Mouse (Mus musculus): ENCODE results near the gene Atp6v1a. TPM values are rescaled to one million over a fixed set of nuclear protein-coding genes. Genes with fewer than 3 reads are reported as not detected.

Atp6v1a gene
- polyA plus RNA-seq, 1 experiment from 2014 or later = 46.2 TPM

DNA sequence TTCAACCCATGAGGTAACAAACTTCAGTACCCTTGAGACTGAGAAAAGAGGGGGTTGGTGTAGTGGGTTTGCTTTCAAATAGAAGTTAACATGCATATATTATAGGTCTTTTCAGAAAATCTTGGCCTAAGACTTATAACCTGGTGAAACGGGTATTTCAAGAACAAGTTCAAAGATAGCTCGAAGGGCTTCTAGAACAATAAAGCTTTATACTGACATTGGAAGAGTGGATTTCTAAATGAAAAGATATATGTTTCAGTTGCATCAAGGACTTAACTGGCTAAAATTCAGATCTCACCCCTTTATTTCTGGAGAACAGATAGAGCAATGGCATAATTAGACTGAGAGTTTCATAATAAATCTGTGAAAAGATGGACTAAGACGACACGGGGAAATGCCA is 29.5 kb upstream of the Atp6v1a start:
- Histone ChIP-seq H3K4me3 (no peak overlapping the region), H3K9me3 (no peaks in the 10 kb centered on the region), H3K9ac (no peak overlapping the region), H3K36me3 (no peaks in the 10 kb centered on the region), H3K4me1 (peaks cover 5% of the 10 kb centered on the region), H3K27ac (no peak overlapping the region), H3K27me3 (no peaks in the 10 kb centered on the region), H3K4me2 (replicated peaks) (no peak overlapping the region)
- no peak for ATAC-seq (ENCODE audit: low FRiP score, low read depth)
- WGBS = 82% methylated on average over 4 of the region's 4 CpGs

DNA sequence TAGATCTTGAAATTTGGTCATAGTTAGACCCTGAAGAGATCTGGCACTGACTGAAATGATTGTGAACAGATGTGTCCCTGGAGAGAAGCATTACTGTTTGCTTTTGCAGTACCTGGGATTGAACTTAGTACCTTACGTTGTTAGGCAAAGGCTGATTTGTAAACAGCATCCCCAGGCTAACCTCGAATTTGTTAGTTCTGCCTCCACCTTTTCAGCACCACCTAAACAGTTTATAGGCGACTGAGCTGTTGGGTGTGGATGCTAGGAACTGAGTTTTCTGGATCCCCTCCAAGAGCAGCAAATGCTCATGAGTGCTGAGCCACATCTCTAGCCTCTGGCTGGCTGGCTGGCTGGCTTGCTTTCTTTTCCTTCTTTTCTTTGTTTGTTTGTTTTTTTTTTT is 25.7 kb upstream of the Atp6v1a start:
- no peaks in the 10 kb centered on the region for H3K4me1 ChIP-seq
- no peak overlapping the region for H3K9ac ChIP-seq
- 43% methylated on average over 3 of the region's 3 CpGs for WGBS
- no peak overlapping the region for H3K4me2 ChIP-seq (replicated peaks)
- H3K4me3 ChIP-seq = no peak overlapping the region
- H3K9me3 ChIP-seq = no peaks in the 10 kb centered on the region
- ATAC-seq (ENCODE audit: low FRiP score, low read depth) = no peak; the same call in 1 of the 2 replicates
- no peaks in the 10 kb centered on the region for H3K36me3 ChIP-seq
- H3K27ac ChIP-seq = no peak overlapping the region
- no peaks in the 10 kb centered on the region for H3K27me3 ChIP-seq

DNA sequence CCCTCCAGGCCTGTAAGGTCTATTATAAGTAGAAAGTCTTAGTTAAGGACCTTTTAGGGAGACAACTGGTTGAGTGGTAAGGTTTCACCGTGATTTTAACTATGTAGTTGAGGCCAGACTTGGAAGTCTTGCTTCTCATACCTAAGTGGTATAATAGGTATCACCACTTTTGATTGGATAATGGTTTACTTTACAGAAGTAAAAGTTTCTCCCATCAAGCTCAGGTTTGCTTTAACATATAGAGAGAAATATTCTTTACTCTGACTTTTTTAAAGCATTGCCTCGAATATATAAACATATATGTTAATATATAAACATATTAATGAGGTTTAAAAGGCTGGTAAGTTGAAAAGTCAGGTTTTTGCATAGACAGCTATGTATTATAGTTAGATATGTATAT is 24.3 kb upstream of the Atp6v1a start:
- no peak overlapping the region for H3K9ac ChIP-seq
- H3K27ac ChIP-seq = no peak overlapping the region
- H3K9me3 ChIP-seq = no peaks in the 10 kb centered on the region
- H3K27me3 ChIP-seq = no peaks in the 10 kb centered on the region
- H3K36me3 ChIP-seq = peaks cover 13% of the 10 kb centered on the region
- H3K4me1 ChIP-seq = no peaks in the 10 kb centered on the region
- no peak overlapping the region for H3K4me3 ChIP-seq
- no peak overlapping the region for H3K4me2 ChIP-seq (replicated peaks)
- 88% methylated on average over 2 of the region's 2 CpGs for WGBS
- ATAC-seq (ENCODE audit: low FRiP score, low read depth) = no peak

DNA sequence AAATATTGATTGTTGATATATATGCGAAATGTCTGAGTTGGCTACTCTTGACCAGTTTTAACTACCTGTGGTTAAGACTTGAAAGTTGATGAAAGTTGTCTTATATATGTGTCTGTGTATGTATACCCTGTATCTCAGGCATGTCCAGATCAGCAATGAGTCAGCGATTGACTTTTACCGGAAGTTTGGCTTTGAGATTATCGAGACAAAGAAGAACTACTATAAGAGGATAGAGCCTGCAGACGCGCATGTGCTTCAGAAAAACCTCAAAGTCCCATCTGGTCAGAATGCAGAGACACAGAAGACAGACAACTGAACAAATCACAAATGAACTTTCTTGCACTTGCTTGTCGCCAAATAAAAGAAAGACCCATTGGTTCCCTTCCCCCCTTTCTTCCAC is 19.8 kb upstream of the Atp6v1a start:
- no peak overlapping the region for H3K4me2 ChIP-seq (replicated peaks)
- no peaks in the 10 kb centered on the region for H3K9me3 ChIP-seq
- no peak overlapping the region for H3K4me3 ChIP-seq
- 91% methylated on average over 7 of the region's 7 CpGs for WGBS
- H3K9ac ChIP-seq = no peak overlapping the region
- no peaks in the 10 kb centered on the region for H3K4me1 ChIP-seq
- no peak overlapping the region for H3K27ac ChIP-seq
- H3K27me3 ChIP-seq = no peaks in the 10 kb centered on the region
- H3K36me3 ChIP-seq = peaks cover 25% of the 10 kb centered on the region
- no peak for ATAC-seq (ENCODE audit: low FRiP score, low read depth)

DNA sequence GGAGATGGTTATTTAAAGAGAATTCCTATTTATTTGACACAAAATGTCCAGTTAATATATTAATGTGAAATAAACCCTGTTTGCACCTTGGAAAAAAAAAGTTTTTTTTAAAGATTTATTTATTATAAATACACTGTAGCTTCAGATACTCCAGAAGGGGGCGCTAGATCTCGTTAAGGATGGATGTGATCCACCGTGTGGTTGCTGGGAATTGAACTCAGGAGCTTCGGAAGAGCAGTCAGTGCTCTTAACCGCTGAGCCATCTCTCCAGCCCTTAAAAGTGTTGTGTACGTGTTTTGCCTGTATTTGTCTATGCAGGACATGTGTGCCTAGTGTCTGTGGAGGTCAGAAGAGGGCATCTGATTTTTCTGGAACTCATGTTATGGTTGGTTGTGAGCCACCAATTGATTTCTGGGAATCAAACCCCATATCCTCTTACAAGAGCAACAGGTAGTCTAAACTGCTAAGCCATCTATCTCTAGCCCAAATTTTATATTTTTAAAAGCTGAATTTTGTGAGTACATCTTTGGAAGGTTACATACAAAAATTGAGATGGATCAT is 15.1 kb upstream of the Atp6v1a start:
- Histone ChIP-seq H3K4me2 (replicated peaks) (no peak overlapping the region), H3K27me3 (no peaks in the 10 kb centered on the region), H3K4me1 (no peaks in the 10 kb centered on the region), H3K27ac (no peak overlapping the region), H3K4me3 (no peak overlapping the region), H3K9ac (no peak overlapping the region), H3K9me3 (no peaks in the 10 kb centered on the region), H3K36me3 (peaks cover 20% of the 10 kb centered on the region)
- no peak for ATAC-seq (ENCODE audit: low FRiP score, low read depth)
- WGBS = 69% methylated on average over 6 of the region's 6 CpGs

DNA sequence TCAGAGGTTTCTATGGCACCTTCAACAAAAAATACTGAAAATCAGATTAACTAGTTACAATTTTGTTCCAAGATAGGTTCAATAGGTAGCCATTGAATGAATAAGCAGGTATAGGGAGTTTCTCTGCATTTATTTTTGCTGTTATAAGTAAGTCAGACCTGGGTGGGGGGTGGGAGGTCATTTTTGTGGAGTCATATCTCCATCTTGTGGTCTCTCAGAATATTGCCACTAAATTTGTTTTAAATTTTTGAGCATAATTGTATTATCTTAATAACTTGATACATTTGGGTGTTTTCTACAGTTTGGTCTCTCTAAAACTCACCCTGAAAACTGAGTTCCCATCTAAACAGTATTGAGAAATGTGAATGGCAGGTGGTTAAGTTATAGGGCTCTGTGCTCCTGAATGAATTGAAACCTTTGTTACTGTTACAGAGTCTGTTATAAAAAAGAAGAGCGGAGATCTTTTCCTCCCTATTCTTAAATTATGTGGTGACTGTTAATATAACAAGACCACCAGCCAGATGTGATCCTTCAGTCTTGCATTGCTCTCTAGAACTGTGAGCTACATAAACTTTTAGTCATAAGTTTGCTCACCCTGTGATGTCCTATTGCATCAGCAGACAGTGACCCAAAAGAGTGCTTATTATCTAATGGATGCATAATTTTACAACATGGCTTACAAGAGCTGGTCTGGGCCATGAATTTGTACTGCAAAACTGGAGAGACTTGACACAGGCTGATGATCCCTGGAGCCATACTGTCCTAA is 9.7 kb upstream of the Atp6v1a start:
- H3K9me3 ChIP-seq = no peaks in the 10 kb centered on the region
- no peaks in the 10 kb centered on the region for H3K27me3 ChIP-seq
- no peak overlapping the region for H3K9ac ChIP-seq
- 90% methylated on average over 1 of the region's 1 CpGs for WGBS
- H3K4me3 ChIP-seq = no peak overlapping the region
- H3K36me3 ChIP-seq = no peaks in the 10 kb centered on the region
- H3K4me1 ChIP-seq = no peaks in the 10 kb centered on the region
- no peak for ATAC-seq (ENCODE audit: low FRiP score, low read depth)
- H3K27ac ChIP-seq = no peak overlapping the region
- H3K4me2 ChIP-seq (replicated peaks) = no peak overlapping the region

DNA sequence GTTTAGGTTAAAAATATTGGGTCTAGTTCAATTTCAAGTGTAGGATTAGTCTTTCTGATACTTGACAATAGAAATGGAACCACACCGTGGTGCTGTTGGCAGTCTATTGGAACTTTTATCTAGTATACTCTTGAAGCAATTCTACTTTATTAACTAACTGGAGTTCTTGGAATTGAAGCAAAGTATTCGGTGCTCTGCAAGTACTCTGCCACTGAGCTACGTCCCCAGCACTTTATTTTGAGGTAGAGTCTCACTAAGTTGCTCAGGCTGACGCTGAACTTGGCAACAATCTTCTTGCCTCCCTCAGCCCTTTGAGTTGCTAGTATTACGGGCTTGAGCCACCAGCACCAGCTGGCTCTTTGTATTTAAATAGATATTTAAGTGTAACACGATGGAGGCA is 2.0 kb upstream of the Atp6v1a start:
- peak overlapping the region; percentile 50; the same call in 1 of the 2 replicates for H3K9ac ChIP-seq
- H3K4me2 ChIP-seq (replicated peaks) = peak overlapping the region; percentile 62
- H3K4me3 ChIP-seq = peak overlapping the region; percentile 98
- H3K36me3 ChIP-seq = no peaks in the 10 kb centered on the region
- H3K27ac ChIP-seq = 0 out of 2 replicates have a peak overlapping the region, but pooled peaks have one; percentile 4
- ATAC-seq (ENCODE audit: low FRiP score, low read depth) = no peak
- H3K9me3 ChIP-seq = no peaks in the 10 kb centered on the region
- 57% methylated on average over 6 of the region's 6 CpGs for WGBS
- peaks cover 20% of the 10 kb centered on the region for H3K4me1 ChIP-seq
- H3K27me3 ChIP-seq = no peaks in the 10 kb centered on the region

DNA sequence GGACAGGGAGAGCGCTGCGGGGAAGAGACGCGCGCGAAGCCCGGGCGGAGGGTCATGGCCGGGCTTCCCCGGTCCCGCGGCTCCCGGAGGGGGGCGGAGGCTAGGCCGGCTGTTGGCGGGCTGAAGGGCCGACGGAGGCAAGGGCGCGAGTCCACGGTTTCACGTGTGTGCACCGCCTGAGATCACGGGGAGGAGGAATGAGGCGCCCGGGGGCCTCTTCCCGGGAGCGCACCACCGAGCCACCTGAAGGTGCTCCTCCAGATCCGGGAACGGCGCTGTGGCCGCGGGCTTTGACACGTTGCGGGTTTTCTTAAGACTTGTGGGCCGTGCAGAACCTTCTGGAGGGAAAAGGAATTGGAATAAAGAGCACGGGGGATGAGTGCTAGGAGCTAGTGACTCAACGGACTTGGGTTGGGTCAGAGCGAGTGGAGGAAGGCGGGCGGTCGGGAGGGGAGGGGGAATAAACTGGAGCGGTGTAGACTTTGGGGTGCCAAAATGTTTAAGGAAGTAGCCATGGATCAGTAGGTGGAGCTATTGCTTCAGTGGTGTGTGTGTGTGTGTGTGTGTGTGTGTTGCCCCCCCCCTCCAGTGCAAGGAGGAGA is 782 bp upstream of the Atp6v1a start:
- Histone ChIP-seq H3K27me3 (no peaks in the 10 kb centered on the region), H3K36me3 (no peaks in the 10 kb centered on the region), H3K4me1 (peaks cover 20% of the 10 kb centered on the region), H3K9me3 (no peaks in the 10 kb centered on the region), H3K4me3 (peak overlapping the region; percentile 98), H3K4me2 (replicated peaks) (peak overlapping the region; percentile 62), H3K27ac (peak overlapping the region; percentile 97), H3K9ac (peak overlapping the region; percentile 95)
- under 1% methylated on average over 44 of the region's 44 CpGs for WGBS
- ATAC-seq (ENCODE audit: low FRiP score, low read depth) = peak; percentile 64

DNA sequence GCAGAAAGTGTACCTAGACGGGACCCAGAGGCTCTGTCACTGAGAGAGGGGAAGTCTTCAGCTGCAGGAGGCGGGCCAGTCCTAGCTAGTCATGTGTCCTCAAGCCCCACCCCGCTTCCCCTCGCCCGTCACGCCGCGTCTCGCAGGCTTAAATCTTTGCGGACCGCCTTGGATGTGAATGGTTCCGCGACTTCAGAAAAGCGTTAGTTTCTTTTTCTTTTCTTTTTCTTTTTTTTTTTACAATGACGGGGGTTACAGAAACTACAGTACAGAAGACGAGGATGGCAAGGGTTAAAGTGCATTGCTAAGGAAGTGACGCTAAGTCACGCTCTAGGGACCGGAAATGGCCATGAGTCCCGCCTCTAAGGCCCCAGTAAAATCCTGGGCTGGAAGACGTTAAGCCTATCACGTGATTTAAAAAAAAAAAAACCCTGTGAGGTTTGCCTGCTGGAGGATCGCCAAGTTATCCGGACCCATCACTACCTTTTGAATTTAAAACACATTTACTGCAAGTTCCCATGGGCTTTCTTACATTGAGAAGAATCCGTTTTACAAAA is 448 bp downstream of the Atp6v1a start:
- H3K9me3 ChIP-seq = no peaks in the 10 kb centered on the region
- peak; percentile 90 for ATAC-seq (ENCODE audit: low FRiP score, low read depth)
- H3K27me3 ChIP-seq = no peaks in the 10 kb centered on the region
- peak overlapping the region; percentile 96 for H3K4me2 ChIP-seq (replicated peaks)
- H3K4me3 ChIP-seq = peak overlapping the region; percentile 98
- under 1% methylated on average over 25 of the region's 25 CpGs for WGBS
- no peaks in the 10 kb centered on the region for H3K36me3 ChIP-seq
- H3K4me1 ChIP-seq = peaks cover 20% of the 10 kb centered on the region
- peak overlapping the region; percentile 95 for H3K9ac ChIP-seq
- H3K27ac ChIP-seq = peak overlapping the region; percentile 97

DNA sequence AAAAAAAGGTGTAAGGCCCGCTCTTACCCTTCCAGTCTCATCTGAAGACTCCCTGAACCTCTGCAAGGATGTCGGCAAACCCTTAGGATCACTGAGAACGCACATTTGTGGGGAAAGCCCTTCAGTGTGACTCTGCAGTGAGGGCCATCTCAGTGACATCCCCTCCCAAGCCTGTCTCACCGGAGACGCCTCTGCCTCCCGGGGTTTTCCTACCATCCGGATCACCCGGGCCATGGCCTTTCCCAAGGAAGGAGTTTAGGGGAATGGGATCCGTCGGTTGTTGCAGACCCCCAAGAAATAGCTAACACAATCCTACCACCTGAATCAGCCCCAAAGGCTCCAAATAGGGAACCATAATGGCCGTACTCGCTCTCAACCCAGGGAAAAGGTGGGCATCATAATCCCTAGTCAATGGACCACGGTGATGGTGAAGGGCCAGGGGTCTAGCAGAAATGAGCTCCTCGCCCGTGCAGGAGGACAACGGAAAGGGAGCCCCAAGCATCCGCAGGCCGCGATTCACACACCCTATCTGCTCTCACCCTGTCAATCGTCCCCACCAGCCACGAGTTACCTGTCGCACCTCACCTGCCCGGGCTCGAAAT is 1.0 kb downstream of the Atp6v1a start:
- WGBS = 1% methylated on average over 24 of the region's 24 CpGs
- H3K36me3 ChIP-seq = no peaks in the 10 kb centered on the region
- no peaks in the 10 kb centered on the region for H3K27me3 ChIP-seq
- ATAC-seq (ENCODE audit: low FRiP score, low read depth) = no peak; the same call in 1 of the 2 replicates
- peak overlapping the region; percentile 97 for H3K27ac ChIP-seq
- H3K4me1 ChIP-seq = peaks cover 20% of the 10 kb centered on the region
- peak overlapping the region; percentile 93 for H3K9ac ChIP-seq
- H3K4me2 ChIP-seq (replicated peaks) = peak overlapping the region; percentile 96
- H3K9me3 ChIP-seq = no peaks in the 10 kb centered on the region
- peak overlapping the region; percentile 98 for H3K4me3 ChIP-seq

DNA sequence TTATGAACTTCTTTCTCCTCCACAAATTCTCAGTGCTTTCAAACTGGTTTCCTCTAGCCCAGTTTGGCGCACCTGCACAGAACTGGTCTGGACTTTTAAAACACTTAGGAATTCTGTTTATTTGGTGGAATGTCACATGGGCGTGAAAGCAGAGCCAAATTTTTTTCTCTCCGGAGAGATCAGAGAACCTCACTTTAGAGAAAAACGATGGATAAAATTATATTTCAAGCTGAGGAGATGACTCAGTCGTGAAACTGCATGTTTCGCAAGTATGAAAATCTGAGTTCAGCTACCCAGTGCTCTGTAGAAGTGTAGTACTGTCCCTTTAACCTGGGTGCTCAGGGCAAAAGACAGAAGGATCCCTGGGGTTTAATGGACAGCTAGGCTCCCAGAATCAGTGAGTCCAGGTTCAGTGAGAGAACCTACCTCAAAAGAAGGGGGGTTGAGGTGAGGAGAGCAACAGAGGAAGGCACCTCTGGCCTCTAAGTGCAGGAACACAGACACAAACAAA is 2.9 kb downstream of the Atp6v1a start:
- Histone ChIP-seq H3K4me2 (replicated peaks) (no peak overlapping the region), H3K9me3 (no peaks in the 10 kb centered on the region), H3K27ac (no peak overlapping the region), H3K27me3 (no peaks in the 10 kb centered on the region), H3K36me3 (no peaks in the 10 kb centered on the region), H3K4me1 (peaks cover 18% of the 10 kb centered on the region), H3K9ac (no peak overlapping the region), H3K4me3 (no peak overlapping the region)
- ATAC-seq (ENCODE audit: low FRiP score, low read depth) = no peak
- 84% methylated on average over 6 of the region's 6 CpGs for WGBS

DNA sequence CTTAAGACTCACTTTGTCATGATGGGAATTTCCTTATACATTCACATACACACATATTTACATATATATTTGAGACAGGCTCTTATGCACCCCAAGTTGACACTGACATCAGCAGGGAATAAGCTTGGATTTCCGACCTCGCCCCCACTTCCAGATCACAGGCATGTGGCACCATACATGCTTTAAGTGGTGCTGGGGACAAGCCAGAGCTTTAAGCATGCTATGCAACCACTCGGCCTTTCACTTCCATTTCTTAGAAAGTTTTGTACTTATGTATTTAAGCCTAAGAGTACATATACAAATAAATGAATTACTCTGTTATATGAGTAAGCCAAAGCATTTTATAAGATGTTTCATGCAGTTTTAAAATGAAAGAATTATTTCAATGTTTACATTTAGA is 6.3 kb downstream of the Atp6v1a start:
- H3K36me3 ChIP-seq = no peaks in the 10 kb centered on the region
- H3K27ac ChIP-seq = no peak overlapping the region
- no peak overlapping the region for H3K4me2 ChIP-seq (replicated peaks)
- peaks cover 11% of the 10 kb centered on the region for H3K4me1 ChIP-seq
- no peak overlapping the region for H3K4me3 ChIP-seq
- no peak overlapping the region for H3K9ac ChIP-seq
- H3K9me3 ChIP-seq = no peaks in the 10 kb centered on the region
- no peak for ATAC-seq (ENCODE audit: low FRiP score, low read depth)
- H3K27me3 ChIP-seq = no peaks in the 10 kb centered on the region
- WGBS = 88% methylated on average over 3 of the region's 3 CpGs

All from limb, embryonic 13.5 days (tissue).